Mouse (Mus musculus) embryonic facial prominence, embryonic 15.5 days (tissue): ENCODE results near the gene Slc1a3. TPM values are rescaled to one million over a fixed set of nuclear protein-coding genes. Genes with fewer than 3 reads are reported as not detected.
"Not testable (repeated sequence)": the region's sequence is repeated elsewhere in the genome, so short reads cannot be mapped to it uniquely, and the experiment has no call there.

Experiments
- ATAC-seq: fragments of 200-750 bp; cut with Nextera tagmentation; 2 replicates; pipeline ENCODE4 v1.8.0; 2017; ENCODE audit warnings: low read depth, moderate TSS enrichment; ENCODE audit not compliant: insufficient number of reproducible peaks, low FRiP score, low TSS enrichment
- H3K27ac ChIP-seq: fragments of 300-500 bp; sonication (generic); replicated peaks from 2 replicates; pipeline ENCODE4 v1.5.1; 2015; ENCODE audit warnings: mild to moderate bottlenecking, inconsistent platforms
- H3K27me3 ChIP-seq: fragments of 300-500 bp; sonication (generic); 2 replicates; pipeline ENCODE4 v1.6.1; 2015; ENCODE audit warnings: inconsistent platforms
- H3K36me3 ChIP-seq: fragments of 300-500 bp; sonication (generic); 2 replicates; pipeline ENCODE4 v1.6.1; 2015; ENCODE audit warnings: mild to moderate bottlenecking, inconsistent platforms
- H3K4me1 ChIP-seq: fragments of 300-500 bp; sonication (generic); 2 replicates; pipeline ENCODE4 v1.6.1; 2015; ENCODE audit warnings: inconsistent platforms
- H3K4me2 ChIP-seq: fragments of 300-500 bp; sonication (generic); replicated peaks from 2 replicates; pipeline ENCODE4 v1.6.1; 2015; ENCODE audit warnings: mild to moderate bottlenecking, inconsistent platforms
- H3K4me3 ChIP-seq: fragments of 300-500 bp; sonication (generic); replicated peaks from 2 replicates; pipeline ENCODE4 v1.5.1; 2015; ENCODE audit warnings: mild to moderate bottlenecking, inconsistent platforms
- H3K9ac ChIP-seq: fragments of 300-500 bp; sonication (generic); 2 replicates; pipeline ENCODE4 v1.6.1; 2015; ENCODE audit warnings: inconsistent platforms
- H3K9me3 ChIP-seq: fragments of 300-500 bp; sonication (generic); replicated peaks from 2 replicates; pipeline ENCODE4 v1.6.1; 2016; ENCODE audit warnings: inconsistent platforms
- WGBS: fragments of 180-500 bp; shearing (Covaris S2); methylation state at CpG from one replicate; pipeline ENCODE4 v1.1.7; 2015; 5-methylcytosine and 5-hydroxymethylcytosine counted together
- polyA plus RNA-seq: library from polyadenylated mRNA; unstranded; fragments of >200 nt; fragmentation: Nextera tagmentation; extraction: Ambion mirVana; gene quantifications from 2 replicates; pipeline ENCODE4 v1.2.1, GENCODE M21; 2015

The Slc1a3 gene
- polyA plus RNA-seq, 1 experiment from 2014 or later, result 38.7 TPM

GRCm38 (mm10) chr15:8706178-8706577 lies 4.4 kb downstream of the Slc1a3 start:
- 74% methylated on average over 4 of the region's 4 CpGs for WGBS

GRCm38 (mm10) chr15:8705560-8705959 lies 5.0 kb downstream of the Slc1a3 start:
- not testable (repeated sequence) for H3K4me2 ChIP-seq, H3K9ac ChIP-seq, H3K27me3 ChIP-seq, H3K9me3 ChIP-seq, H3K4me3 ChIP-seq, H3K36me3 ChIP-seq, H3K4me1 ChIP-seq, H3K27ac ChIP-seq, ATAC-seq
- 91% methylated on average over 1 of the region's 1 CpGs for WGBS

More at GRCm38 (mm10) chr15:8706178-8706577, 4.4 kb downstream of the Slc1a3 start:
- H3K4me1 ChIP-seq, result peaks cover 10% of the 10 kb centered on the region; the same call in 1 of the 2 replicates
- no peaks in the 10 kb centered on the region for H3K27me3 ChIP-seq
- H3K9me3 ChIP-seq, result no peaks in the 10 kb centered on the region
- no peak overlapping the region for H3K9ac ChIP-seq
- no peaks in the 10 kb centered on the region for H3K36me3 ChIP-seq
- no peak overlapping the region for H3K4me2 ChIP-seq
- no peak overlapping the region for H3K4me3 ChIP-seq
- ATAC-seq, result no peak
- H3K27ac ChIP-seq, result no peak overlapping the region

- H3K4me2 ChIP-seq, result no peak overlapping the region
- ATAC-seq, result no peak
- H3K27ac ChIP-seq, result no peak overlapping the region
- H3K36me3 ChIP-seq, result no peaks in the 10 kb centered on the region
- 64% methylated on average over 3 of the region's 3 CpGs for WGBS
- no peak overlapping the region for H3K4me3 ChIP-seq
- H3K27me3 ChIP-seq, result no peaks in the 10 kb centered on the region
- H3K9me3 ChIP-seq, result no peaks in the 10 kb centered on the region
- no peaks in the 10 kb centered on the region for H3K4me1 ChIP-seq
- no peak overlapping the region for H3K9ac ChIP-seq
Measured at GRCm38 (mm10) chr15:8697976-8698375, 12.6 kb downstream of the Slc1a3 start.

- no peak for ATAC-seq
- H3K36me3 ChIP-seq, result no peaks in the 10 kb centered on the region
- H3K4me2 ChIP-seq, result no peak overlapping the region
- 53% methylated on average over 3 of the region's 3 CpGs for WGBS
- H3K27ac ChIP-seq, result no peak overlapping the region
- no peaks in the 10 kb centered on the region for H3K4me1 ChIP-seq
- H3K27me3 ChIP-seq, result no peaks in the 10 kb centered on the region
- no peak overlapping the region for H3K4me3 ChIP-seq
- no peak overlapping the region for H3K9ac ChIP-seq
- no peaks in the 10 kb centered on the region for H3K9me3 ChIP-seq
Measured at GRCm38 (mm10) chr15:8697500-8697899, 13.1 kb downstream of the Slc1a3 start.

- H3K27ac ChIP-seq, H3K4me1 ChIP-seq, H3K4me2 ChIP-seq, H3K9me3 ChIP-seq, H3K36me3 ChIP-seq, H3K4me3 ChIP-seq, H3K9ac ChIP-seq, H3K27me3 ChIP-seq, ATAC-seq: not testable (repeated sequence)
- WGBS, result 83% methylated on average over 6 of the region's 6 CpGs
Measured at GRCm38 (mm10) chr15:8690141-8690540, 20.4 kb downstream of the Slc1a3 start.

GRCm38 (mm10) chr15:8686846-8687245 lies 23.7 kb downstream of the Slc1a3 start:
- H3K9me3 ChIP-seq, result no peaks in the 10 kb centered on the region
- WGBS, result 66% methylated on average over 4 of the region's 4 CpGs
- no peak overlapping the region for H3K9ac ChIP-seq
- no peak for ATAC-seq
- peaks cover 4% of the 10 kb centered on the region; the same call in 1 of the 2 replicates for H3K4me1 ChIP-seq
- no peak overlapping the region for H3K4me3 ChIP-seq
- H3K27me3 ChIP-seq, result no peaks in the 10 kb centered on the region
- H3K4me2 ChIP-seq, result no peak overlapping the region
- H3K27ac ChIP-seq, result no peak overlapping the region
- 0 out of 2 replicates have a peak, but pooled peaks cover 5% of the 10 kb centered on the region for H3K36me3 ChIP-seq

- 88% methylated on average over 7 of the region's 7 CpGs for WGBS
- ATAC-seq, result no peak
- H3K4me2 ChIP-seq, result no peak overlapping the region
- peaks cover 4% of the 10 kb centered on the region; the same call in 1 of the 2 replicates for H3K4me1 ChIP-seq
- H3K27ac ChIP-seq, result no peak overlapping the region
- H3K27me3 ChIP-seq, result no peaks in the 10 kb centered on the region
- no peaks in the 10 kb centered on the region for H3K9me3 ChIP-seq
- H3K9ac ChIP-seq, result no peak overlapping the region
- H3K4me3 ChIP-seq, result no peak overlapping the region
- H3K36me3 ChIP-seq, result peaks cover 5% of the 10 kb centered on the region; the same call in 1 of the 2 replicates
Measured at GRCm38 (mm10) chr15:8685506-8685905, 25.1 kb downstream of the Slc1a3 start.

GRCm38 (mm10) chr15:8684263-8684662 lies 26.3 kb downstream of the Slc1a3 start:
- Histone ChIP-seq H3K36me3 (peaks cover 5% of the 10 kb centered on the region; the same call in 1 of the 2 replicates), H3K27me3 (no peaks in the 10 kb centered on the region), H3K9me3 (no peaks in the 10 kb centered on the region), H3K4me3 (no peak overlapping the region), H3K9ac (no peak overlapping the region), H3K4me1 (peaks cover 4% of the 10 kb centered on the region; the same call in 1 of the 2 replicates), H3K4me2 (no peak overlapping the region), H3K27ac (no peak overlapping the region)
- ATAC-seq, result no peak
- WGBS, result 55% methylated on average over 3 of the region's 3 CpGs

GRCm38 (mm10) chr15:8682871-8683270 lies 27.7 kb downstream of the Slc1a3 start:
- Histone ChIP-seq H3K4me2 (no peak overlapping the region), H3K4me1 (peaks cover 4% of the 10 kb centered on the region; the same call in 1 of the 2 replicates), H3K36me3 (peaks cover 5% of the 10 kb centered on the region; the same call in 1 of the 2 replicates), H3K9me3 (no peaks in the 10 kb centered on the region), H3K9ac (no peak overlapping the region), H3K27me3 (no peaks in the 10 kb centered on the region), H3K27ac (no peak overlapping the region), H3K4me3 (no peak overlapping the region)
- ATAC-seq, result no peak
- WGBS, result 73% methylated on average over 3 of the region's 3 CpGs

GRCm38 (mm10) chr15:8682421-8682820 lies 28.1 kb downstream of the Slc1a3 start:
- Histone ChIP-seq H3K4me2 (no peak overlapping the region), H3K27me3 (no peaks in the 10 kb centered on the region), H3K36me3 (peaks cover 2% of the 10 kb centered on the region; the same call in 1 of the 2 replicates), H3K9me3 (no peaks in the 10 kb centered on the region), H3K4me1 (peaks cover 4% of the 10 kb centered on the region; the same call in 1 of the 2 replicates), H3K4me3 (no peak overlapping the region), H3K27ac (no peak overlapping the region), H3K9ac (no peak overlapping the region)
- 74% methylated on average over 9 of the region's 9 CpGs for WGBS
- ATAC-seq, result no peak

- ATAC-seq, result no peak
- WGBS, result 52% methylated on average over 7 of the region's 7 CpGs
- H3K27me3 ChIP-seq, result no peaks in the 10 kb centered on the region
Measured at GRCm38 (mm10) chr15:8681971-8682370, 28.6 kb downstream of the Slc1a3 start.

GRCm38 (mm10) chr15:8681009-8681408 lies 29.6 kb downstream of the Slc1a3 start:
- H3K9me3 ChIP-seq, result no peaks in the 10 kb centered on the region
- no peak overlapping the region for H3K27ac ChIP-seq
- H3K27me3 ChIP-seq, result no peaks in the 10 kb centered on the region
- WGBS, result 88% methylated on average over 5 of the region's 5 CpGs
- H3K4me1 ChIP-seq, result peaks cover 9% of the 10 kb centered on the region; the same call in 1 of the 2 replicates
- no peak overlapping the region for H3K4me3 ChIP-seq
- H3K9ac ChIP-seq, result no peak overlapping the region
- H3K4me2 ChIP-seq, result no peak overlapping the region
- no peak for ATAC-seq
- H3K36me3 ChIP-seq, result no peaks in the 10 kb centered on the region; the same call in 1 of the 2 replicates

More at GRCm38 (mm10) chr15:8681971-8682370, 28.6 kb downstream of the Slc1a3 start:
- no peak overlapping the region for H3K9ac ChIP-seq
- H3K4me1 ChIP-seq, result peaks cover 4% of the 10 kb centered on the region; the same call in 1 of the 2 replicates
- H3K27ac ChIP-seq, result no peak overlapping the region
- H3K4me3 ChIP-seq, result no peak overlapping the region
- H3K9me3 ChIP-seq, result no peaks in the 10 kb centered on the region
- no peak overlapping the region for H3K4me2 ChIP-seq
- no peaks in the 10 kb centered on the region; the same call in 1 of the 2 replicates for H3K36me3 ChIP-seq
